Mouse (Mus musculus) mesoderm, embryonic 11.5 days (tissue): ENCODE data around the gene Ninj2.

Experiments used
- DNase-seq: peaks from one replicate; pipeline ENCODE4 v3.0.0-alpha.2; 2012; ENCODE audit warnings: low read depth, low spot score

Gene Ninj2

DNA sequence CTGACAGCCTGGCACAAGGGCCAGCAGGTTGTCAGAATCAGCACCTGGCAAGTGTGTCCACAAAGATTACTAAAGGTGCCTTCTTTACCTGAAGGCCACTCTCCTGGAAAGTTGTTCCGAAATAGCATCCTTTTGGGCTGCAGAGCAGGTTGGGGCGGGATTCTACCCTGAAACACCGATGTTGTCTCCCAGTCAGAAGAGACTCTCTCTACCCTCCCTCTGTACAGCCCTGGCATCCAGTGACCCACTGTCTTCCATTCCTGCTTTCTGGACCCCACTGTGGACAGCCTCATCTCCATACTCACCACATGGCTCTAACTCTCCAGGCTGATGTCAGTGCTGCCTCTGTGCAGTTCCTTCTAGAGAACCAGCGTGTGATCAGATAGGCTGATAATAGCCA is 82.5 kb downstream of the Ninj2 start:
- DNase-seq: no peak

DNA sequence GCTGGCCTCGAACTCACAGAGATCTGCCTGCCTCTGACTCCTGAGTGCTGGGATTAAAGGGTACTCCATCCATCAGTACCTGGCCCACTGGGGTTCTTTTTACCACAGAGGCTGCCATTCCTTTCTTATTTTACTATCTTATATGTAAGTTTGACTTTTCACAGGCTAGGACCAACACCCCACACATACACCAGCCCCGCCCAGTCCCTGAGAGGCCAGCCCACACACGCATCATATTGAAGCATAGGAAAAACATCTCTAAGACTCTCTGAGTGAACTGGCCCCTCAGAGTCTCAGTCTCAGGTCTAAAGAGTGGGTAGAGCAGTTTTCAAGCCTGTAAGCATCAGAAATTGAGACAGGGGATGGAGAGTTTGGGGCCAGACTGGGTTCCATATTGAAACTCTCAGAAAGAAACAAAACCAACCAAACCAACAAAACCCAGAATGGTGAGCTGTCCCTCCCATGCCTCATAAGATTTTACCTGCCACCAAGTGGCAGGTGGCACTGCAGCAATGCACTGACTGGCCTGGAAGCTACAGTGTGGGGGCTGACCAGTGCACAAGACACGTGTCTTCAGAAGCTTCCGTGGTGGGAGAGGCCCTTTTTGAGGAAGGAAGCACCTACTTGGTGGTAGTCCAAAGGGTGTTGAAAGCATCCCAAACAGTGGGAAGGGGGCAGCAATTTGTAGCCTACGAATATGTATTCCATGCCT is 86.0 kb downstream of the Ninj2 start:
- DNase-seq: no peak

DNA sequence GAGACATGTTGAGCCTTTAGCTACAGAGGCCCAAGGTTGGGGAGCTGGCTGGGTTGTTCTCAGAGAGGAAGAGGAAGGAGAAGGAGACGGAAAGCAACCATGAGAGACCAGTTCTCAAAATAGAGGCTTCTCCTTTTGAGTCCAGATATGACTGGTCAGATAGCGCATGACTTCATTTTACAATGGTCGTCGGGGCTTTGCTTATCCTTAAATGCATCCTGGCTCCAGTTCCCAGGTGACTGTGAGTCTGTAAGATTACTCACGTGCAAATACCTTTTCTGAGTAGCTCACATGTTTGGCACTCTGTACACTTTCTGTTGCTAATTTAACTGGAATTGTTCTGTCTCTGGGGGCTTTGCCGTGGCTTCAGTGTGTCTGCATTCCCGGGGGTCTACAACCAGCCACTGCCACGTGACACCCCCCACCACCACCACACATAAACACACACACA is 86.6 kb downstream of the Ninj2 start:
- no peak for DNase-seq

- DNase-seq: no peak
These were observed 87.3 kb downstream of the Ninj2 start for GRCm38 (mm10) chr6:120180492-120180891.

DNA sequence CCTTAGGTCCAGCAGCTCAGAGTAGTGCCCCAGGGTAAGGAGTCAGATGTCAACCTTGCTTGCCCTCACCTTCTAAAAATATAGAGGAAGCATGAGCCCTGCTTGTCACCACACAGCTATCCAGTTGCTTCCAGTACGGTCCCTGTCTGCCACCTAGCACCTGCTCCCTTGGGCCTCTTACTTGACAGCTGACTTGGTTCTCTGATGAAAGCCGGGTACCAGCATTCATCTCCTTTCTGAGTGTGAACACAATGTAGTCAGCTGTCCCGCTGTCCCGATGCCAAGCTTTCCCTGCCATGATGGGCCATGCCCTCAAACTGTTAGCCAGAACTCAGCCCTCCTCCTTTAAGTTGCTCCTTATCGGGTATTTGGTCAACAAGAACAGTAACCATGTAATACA is 89.0 kb downstream of the Ninj2 start:
- no peak for DNase-seq

DNA sequence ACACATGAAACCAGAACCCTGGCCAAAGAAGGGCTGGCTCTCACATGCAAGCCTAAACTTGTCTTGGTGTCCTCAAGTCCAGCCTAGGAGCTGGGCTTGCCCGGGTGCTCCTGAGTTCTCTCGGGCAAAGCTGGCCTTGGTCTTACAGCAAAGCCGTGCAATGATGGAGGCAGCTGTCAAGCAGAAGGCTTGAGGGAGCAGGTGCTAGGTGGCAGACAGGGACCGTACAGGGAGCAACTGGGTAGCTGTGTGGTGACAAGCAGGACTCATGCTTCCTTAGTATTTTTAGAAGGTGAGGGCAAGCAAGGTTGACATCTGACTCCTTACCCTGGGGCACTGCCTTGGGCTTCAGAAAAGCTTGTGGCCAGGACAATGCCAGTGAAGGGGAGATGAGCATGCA is 90.6 kb downstream of the Ninj2 start:
- DNase-seq: no peak

DNA sequence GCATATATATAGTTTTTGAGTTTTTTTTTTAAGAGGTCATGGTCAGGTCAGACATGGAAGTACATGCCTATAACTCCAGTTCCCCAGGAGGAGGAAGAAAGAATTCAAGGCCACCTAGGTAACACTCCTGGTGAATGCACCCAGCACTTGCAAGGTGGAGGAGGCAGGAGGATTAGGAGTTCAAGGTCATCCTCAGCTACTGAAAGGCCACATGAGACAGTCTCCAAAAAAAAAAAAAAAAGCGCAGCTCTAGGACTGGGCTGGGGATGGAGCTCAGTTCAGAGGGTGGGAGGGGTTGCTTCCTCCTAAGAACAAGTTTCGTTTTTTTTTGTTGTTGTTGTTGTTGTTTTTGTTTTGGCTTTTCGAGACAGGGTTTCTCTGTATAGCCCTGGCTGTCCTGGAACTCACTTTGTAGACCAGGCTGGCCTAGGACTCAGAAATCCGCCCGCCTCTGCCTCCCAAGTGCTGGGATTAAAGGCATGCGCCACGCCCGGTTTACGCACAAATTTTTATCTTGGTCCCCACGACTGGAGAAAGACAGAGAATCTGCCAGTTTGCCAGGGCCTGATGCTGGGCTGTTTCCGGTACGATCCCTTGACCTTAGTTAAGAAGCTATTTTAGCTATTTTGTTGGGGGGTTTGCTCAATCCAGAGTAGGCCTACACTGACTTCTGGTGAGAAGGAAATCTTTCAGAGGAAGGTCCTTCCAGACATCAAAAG is 92.0 kb downstream of the Ninj2 start:
- no peak for DNase-seq

DNA sequence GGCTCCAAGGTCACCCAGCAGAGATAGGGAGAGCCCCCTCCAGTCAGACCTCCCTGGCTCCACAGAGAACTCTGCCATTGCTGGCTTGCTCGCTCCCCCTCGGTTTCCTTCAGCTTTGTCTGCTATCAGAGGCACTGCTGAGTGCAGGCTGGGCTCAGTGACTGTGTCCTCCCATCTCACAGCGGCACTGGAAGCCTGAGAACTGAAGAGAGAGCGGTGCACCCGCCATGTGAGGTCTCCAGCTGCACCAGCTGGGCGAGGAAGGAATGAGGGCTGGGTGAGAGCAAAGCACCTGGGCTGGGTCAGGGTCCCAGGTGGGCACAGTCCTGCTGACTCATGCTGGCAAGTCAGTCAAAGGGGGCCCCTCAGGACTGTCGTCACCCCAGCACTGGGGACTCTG is 92.6 kb downstream of the Ninj2 start:
- no peak for DNase-seq

DNA sequence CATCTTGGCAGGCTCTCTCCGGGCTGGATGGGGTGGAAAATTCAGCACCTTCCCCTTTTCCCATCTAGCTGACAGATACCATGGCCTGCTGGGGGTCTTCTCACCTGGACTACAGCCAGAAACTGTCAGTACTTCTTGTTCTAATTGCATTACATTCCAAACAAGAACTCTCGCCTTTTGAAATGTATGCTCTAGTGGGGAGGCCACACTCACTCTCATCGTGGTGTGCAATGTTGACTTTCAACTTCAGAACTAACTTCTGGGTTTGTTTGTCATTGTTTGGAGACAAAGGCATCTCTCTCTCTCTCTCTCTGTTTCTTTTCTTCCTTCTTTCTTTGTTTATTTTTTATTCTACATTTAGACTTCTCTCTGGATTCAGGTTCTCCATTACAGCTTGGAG is 93.4 kb downstream of the Ninj2 start:
- no peak for DNase-seq

GRCm38 (mm10) chr6:120187587-120188176 is 94.5 kb downstream of the Ninj2 start:
- no peak for DNase-seq

- DNase-seq: no peak
These were observed 95.5 kb downstream of the Ninj2 start for GRCm38 (mm10) chr6:120188376-120189235.

GRCm38 (mm10) chr6:120189287-120189686 is 96.1 kb downstream of the Ninj2 start:
- DNase-seq: no peak

DNA sequence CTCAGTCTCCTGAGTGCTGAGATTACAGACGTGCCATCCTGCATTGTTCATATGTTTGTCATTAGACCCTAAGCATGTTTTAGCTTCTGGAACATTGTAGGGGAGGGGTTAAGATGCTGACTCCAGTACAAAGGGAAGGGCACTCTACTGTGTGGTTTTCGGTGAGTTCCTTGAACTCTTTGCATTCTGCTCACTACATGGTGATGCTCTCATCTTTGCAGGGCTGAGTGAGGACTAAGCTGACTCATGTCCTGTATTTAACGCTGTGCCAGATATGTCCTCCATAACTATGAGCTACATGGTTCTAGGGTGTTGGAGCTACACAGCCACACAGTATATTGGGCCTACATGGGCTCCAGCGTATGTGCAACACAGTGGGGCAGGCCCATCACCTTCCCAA is 97.2 kb downstream of the Ninj2 start:
- no peak for DNase-seq

- DNase-seq: no peak
These were observed 97.8 kb downstream of the Ninj2 start for GRCm38 (mm10) chr6:120190912-120191311.

- DNase-seq: no peak
These were observed 98.4 kb downstream of the Ninj2 start for GRCm38 (mm10) chr6:120191396-120192170.

GRCm38 (mm10) chr6:120192211-120192870 is 99.2 kb downstream of the Ninj2 start:
- DNase-seq: no peak

DNA sequence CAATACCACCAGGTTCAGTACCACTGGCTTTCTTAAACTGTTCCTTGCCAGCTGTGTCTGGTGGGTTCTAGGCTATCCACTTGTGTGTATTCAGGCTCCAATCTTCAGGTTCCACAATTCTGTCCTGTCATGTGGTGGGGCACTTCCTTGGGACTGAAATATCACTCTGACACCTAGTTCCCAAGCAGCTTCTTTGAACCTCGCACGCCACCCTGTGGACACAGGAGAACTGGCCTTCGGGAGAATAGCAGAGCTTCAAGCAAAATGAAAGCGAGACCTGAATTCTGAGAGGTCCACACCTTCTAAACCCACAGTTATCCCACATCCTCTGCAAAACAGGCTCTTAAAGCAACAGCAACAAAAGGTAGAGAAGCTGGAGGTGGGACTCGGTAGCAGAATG is 100.0 kb downstream of the Ninj2 start:
- peak; percentile 81 for DNase-seq

DNA sequence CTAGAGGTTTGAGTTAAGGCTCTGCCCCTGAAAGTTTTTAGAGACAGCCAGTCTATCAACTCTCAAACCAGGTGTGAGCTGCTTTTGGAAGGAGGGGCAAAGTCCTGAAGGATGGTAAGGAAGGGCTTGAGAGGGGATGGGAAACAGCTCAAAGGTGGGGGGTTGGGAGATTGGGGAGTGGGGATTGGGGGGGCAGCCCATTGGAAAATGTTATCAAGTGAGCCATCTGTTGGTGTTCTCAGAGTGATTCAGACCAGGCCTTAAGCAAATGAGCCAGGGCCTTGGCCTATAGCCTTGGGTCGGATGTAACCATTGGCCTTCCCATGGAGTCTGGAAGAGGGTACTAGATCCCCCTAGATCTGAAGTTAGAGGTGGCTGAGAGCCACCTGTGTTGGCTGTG is 100.6 kb downstream of the Ninj2 start:
- DNase-seq: no peak

GRCm38 (mm10) chr6:120194305-120194704 is 101.2 kb downstream of the Ninj2 start:
- DNase-seq: no peak

DNA sequence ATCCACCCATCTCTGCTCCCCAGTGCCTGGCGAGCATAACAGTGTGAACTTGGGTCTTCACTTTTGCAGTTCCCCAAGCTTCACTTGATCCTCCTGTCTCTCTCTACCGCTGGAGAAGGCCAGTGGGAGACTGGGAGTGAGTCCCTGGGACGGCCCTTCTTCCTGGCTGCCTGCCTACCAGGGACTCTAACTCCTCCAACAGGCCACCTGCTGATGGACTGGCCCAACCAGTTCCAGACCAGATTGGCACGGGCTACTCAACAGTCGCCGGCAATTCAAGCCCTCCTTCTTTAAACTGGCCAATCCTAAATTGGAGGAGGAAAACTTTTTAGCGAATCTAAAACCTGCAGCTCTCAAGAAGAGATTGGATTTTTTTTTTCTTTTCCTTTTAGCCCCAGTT is 101.8 kb downstream of the Ninj2 start:
- no peak for DNase-seq

DNA sequence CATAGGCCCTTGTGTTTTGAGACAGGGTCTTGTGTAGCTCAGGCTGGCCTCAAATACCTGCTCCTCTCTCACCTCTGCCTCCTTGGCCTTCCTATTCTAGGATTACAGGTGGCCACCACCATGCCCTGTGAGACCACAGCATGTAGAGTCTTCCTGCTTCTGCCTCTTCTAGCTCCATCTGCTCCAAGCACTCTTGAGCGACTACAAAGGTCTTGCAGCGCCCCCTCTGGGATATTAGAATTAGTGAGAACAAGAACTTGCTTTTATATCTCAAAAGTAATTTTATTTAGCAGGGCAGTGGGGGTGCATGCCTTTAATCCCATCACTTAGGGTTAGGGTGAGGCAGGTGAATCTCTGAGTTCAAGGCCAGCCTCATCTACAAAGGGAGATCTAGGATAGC is 103.7 kb downstream of the Ninj2 start:
- no peak for DNase-seq
